Mouse (Mus musculus): ENCODE results near the gene Scaf8.
"Not testable (repeated sequence)": the region's sequence is repeated elsewhere in the genome, so short reads cannot be mapped to it uniquely, and the experiment has no call there.

Gene Scaf8

DNA sequence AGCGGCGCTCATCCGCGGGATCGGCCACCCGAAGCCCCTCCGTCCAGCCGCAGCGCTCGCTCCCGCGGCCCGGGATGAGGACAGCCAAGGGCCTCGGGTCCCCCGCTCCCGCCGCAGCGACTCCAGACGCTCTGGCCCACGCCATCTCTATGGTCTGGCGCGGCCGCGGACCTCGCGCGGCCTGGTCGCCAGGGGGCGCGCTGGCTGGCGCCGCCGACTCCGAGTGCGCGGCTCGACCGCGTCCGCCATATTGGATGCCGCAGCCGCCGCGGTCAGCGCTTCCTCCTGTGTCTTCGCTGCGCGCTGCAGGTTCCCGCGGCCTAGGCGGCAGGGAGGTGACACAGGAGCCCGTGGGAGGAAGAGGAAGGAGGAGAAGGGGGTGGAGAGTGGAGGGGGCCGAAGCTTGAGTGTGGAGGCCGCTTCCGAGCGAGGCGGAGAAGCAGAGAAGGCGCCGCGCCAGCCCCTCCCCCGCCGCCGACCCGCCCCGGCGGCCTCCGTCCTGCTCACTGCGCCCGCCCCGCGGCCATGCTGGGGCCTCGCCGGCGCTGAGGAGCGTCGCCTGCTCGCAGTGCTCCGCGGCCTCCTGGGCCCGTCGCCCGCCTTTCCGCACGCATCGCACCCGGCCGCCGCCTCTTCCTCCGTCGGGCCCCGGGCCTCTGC lies at the start of gene Scaf8:
Gene Scaf8, plus strand, starts transcription at position 253 of the 660 bp plus-strand sequence.
- DNase-seq (ENCODE audit: low spot score) = peak; percentile 93

DNA sequence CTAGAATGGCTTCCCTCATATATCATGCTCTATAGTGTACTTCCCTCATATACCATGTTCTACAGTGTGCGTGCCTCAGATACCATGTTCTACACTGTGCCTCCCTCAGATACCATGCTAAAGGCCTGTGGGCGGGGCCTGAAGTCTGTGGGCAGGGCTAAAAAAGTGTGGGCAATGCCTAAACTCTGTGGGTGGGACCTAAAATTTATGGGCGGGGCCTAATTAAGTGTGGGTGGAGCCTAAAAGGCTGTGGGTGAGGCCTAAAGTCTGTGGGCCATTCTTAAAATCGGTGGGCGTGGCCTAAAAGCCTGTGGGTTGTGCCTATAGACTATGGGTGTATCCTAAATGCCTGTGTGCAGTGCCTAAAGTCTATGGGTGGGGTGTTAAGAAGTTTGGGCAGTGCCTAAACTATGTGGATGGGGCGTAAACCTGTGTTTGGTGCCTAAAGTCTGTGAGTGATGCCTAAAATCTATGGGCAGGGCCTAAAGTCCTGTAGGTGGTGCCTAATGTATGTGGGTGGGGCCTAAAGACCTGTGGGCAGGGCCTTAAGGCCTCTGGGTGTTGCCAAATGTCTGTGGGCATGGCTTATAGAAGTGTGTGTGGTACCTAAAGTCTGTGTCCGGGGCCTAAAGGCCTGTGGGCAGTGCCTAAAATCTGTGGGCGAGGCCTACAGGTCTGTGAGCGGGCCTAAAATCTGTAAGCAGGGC lies 39.5 kb upstream of the Scaf8 start:
- peak; percentile 56 for DNase-seq (ENCODE audit: low spot score)

DNA sequence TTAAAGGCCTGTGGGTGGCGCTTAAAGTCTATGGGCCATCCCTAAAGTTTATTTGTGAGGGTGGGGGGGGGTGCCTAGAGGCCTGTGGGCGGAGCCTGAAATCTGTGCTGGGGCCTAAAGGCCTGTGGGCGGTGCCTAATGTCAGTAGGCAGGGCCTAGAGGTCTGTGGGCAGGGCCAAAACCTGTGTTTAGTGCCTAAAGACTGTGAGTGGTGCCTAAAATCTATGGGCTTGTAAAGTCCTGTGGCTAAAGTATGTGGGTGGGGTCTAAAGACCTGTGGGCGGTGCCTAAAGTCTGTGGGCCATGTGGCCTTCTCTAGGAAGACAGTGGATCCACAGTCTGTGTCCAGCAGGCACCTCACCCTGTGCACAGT lies 38.9 kb upstream of the Scaf8 start:
- peak; percentile 38 for DNase-seq (ENCODE audit: low spot score)

DNA sequence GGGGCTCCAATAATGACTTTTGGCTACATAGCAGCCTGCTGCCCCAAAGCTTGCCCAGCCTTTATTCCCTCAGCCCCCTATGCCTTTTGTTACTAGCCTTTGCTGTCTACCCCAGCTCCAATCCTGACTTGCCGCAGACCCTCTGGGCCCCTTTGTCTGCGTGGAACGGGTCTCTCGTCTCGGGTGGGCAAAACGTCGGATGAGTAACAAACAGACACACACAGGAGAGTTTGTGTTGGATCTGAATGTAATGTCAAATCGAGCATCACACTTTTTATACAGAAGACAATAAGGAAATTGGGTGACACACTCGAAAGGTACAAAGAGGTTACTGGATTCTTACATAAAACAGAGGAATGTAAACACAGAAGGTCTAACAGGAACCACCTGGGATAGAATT lies 36.8 kb upstream of the Scaf8 start:
- DNase-seq (ENCODE audit: low spot score) = not testable (repeated sequence)

DNA sequence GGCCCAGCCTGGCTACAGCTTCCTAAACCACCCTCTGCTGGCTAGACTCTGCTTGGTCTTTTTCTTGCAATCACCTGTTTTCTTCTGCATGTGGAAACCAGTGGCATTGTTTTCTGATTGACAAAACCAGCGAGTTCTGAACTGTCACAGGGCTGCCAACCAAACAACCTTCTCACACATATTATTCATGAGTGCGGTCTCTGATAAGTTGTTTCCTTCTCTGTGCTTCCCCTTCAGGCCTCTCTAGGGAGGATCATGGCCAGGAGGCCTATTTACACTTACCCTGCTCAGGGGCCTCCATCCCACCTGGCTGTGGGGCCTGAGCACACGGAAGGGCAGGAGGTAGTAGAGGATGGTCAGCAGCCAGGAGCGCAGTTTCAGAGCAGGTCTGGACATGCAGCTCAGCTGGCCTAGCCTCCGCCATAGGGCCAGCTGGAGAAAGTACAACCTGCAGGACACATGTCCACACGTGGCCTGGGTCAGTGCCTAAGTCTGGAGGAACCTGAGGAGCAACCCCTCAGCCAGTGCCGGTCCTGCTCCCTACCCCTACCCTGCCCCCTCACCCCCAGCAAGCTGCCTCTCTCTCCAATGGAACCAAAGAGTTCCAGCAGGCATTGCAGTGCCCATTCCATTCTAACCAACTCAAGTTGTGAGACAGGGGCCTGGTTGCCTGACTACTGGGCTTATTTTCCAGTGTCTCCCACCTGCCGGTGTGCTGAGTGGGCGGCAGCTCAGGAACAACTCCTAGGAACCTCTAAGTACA lies 34.0 kb upstream of the Scaf8 start:
- not testable (repeated sequence) for DNase-seq (ENCODE audit: low spot score)

DNA sequence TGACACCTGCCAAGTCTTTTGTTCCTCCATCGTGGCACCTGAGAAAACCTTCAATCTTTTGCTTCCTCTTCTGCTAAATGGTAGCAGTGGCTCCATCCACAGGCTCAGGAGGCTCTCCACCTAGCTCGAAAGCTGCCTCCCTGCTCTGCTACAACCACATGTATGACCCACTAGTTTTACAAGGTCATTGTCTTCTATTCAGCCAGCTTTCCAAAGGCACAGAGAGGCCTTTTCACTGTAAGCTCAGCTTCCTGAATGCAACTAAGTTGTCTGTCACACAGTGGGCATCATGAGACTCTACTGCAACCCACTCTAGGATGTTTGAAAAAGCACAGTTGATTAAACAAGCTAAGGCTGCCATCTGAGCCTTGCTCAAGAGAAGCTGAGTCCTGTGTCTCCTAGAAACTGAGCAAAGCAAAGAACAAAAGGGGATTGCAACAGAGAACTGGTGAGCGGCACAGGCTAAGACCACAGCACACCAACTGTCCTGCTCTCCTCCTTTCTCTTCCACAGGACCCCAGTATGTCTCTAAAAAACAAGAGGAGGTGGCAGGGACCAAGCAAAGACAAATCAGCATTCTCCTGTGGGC lies 33.2 kb upstream of the Scaf8 start:
- DNase-seq (ENCODE audit: low spot score) = peak; percentile 71

DNA sequence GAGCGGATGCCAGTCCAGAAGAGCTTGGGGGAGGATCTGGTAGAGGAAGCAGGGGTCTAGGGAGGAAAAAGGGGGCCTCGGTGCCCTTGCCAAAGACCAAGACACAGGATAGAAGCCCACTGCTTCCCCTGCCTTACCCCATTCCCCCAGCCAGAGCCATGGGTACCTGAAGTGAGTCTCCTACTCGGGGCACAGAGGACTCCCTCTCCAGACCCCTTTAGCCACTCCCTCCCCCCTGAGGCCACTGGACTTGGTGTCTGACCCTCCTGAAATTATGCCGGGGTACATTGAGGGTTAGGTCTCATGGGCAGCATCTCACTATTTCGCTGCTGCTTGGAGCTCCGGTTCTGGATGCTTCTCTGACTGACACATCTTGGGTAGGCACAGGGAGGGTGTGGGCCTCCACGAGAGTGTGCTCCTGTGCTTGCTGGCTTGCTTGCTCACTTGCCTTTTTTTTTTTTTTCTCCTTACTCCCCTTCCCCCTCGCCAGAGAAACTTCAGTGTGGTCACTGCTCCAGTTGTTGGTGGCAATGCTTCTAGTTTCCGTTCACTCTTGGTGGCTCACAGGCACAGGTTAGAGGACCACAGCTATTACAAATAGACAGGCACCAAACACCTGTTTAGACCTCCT lies 32.5 kb upstream of the Scaf8 start:
- DNase-seq (ENCODE audit: low spot score) = peak; percentile 67

DNA sequence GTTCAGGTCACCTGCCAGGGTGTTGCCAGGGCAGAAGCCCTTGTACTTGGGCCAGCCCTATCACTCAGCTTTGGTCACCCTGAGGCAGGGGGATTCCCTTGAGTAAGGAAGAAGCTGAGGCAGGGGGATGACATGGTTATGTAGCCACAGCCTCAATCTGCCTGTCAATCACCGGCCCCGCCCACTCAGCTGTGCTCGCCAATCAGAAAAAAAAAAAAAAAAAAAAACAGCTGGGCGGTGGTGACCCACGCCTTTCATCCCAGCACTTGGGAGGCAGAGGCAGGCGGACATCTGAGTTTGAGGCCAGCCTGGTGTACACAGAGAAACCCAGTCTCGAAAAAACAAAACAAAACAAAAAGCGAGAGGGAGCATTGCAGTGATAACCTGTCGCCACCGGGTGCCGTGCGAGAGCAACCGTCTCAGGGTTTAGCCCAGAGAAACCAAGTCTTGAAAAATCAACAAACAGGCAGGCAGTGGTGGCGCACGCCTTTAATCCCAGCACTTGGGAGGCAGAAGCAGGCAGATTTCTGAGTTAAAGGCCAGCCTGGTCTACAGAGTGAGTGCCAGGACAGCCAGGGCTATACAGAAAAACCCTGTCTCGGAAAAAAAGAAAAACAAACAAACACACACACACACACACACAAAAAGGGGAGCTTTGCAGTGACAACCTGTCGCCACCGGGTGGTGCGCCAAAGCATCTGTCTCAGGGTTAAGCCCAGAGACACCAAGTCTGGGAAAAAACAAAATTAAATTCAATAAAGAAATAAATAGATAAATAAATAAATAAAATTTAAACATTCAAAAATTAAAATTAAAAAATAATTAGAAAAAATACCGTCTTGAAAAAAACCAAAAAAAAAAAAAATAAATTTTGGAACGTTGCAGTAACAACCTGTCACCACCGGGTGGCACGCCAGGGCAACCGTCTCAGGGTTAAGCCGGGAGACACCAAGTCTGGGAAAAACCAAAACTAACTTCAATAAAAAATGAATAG lies 31.7 kb upstream of the Scaf8 start:
- not testable (repeated sequence) for DNase-seq (ENCODE audit: low spot score)

DNA sequence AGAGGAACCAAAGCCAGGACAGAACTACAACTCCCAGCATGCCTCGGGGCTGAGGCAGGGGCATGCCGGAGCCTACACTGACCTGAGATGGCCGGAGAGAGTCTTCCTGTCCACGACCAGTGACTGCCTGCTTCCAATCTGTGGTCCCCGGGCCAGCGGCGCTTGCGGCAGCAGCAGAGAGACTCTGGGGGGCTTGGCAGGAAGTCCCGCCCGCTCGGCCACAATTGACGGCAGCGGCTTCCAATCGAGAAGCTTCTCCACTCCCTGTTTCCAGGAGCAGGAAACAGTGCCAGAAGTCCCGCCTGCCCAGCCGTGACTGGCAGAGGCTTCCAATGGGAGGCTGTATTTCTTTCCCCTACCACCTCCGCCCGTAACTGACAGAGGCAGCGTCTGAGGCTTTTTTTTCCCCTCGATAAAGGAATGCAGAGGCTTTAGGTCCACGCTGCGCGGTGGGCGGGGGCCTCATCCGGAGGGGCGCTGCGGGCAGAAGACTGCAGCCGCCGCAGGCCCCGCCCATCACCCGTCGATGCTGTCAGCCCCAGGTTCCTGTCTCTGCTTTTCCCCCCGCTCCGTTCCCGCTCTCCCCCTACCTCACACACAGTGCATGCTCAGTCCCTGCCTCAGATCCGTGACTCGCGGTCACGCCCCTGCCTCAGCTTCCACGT lies 30.8 kb upstream of the Scaf8 start:
- peak; percentile 94 for DNase-seq (ENCODE audit: low spot score)

DNA sequence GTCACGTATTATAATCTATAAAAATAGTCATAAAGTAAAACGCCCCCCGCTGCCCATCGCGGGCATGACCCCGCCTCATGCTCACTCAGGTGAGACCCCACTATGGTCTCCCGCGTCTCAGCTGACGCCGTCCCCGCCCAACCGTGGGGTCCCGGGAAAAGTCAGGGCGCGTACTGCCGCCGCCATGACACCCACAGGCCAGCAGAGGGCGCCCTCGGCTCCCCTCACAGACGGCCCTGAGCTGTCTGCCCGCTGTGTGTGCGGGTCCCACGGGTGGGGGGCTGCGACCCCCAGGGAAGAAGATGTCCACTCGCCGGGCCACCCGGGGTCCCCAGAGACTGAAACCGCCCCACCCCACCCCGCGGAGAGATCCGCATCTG lies 30.2 kb upstream of the Scaf8 start:
- peak; percentile 90 for DNase-seq (ENCODE audit: low spot score)

DNA sequence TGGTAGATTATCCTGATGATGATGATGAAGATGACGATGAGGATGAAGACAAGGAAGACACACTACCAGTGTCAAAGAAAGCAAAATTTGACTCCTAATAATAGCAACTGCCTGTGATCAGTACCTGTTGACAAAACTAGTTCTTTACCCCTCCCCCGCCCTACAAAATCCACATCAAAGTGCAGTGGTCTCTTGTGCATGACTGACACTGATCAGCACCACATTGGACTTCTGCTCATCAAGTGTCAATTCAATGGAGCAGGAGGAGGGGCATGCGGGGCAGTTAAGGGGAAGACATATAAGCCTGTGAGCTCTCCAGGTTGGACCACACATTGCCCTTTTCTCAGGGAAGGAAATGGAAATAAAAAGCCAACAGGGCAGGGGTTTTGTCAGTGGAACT lies 29.6 kb upstream of the Scaf8 start:
- no peak for DNase-seq (ENCODE audit: low spot score)

DNA sequence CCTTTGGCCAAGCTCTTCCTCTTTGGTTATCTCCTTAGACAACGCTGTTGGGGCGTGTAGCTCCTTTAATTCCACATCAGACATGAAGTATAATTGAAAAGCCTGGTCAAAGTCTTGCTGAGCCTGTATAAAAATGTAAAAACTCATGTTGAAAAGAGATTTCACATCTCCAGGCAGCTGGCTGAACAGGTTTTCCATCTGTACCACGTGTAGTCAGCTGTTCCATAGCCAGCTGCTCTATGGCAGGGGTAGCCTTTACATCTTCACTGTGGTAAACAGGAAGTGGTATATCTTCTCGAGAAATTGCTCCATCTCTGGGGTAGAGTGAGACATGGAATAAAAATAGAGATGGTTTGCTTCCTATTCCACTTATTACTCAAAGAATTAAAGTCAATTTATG lies 22.1 kb upstream of the Scaf8 start:
- DNase-seq (ENCODE audit: low spot score) = no peak

DNA sequence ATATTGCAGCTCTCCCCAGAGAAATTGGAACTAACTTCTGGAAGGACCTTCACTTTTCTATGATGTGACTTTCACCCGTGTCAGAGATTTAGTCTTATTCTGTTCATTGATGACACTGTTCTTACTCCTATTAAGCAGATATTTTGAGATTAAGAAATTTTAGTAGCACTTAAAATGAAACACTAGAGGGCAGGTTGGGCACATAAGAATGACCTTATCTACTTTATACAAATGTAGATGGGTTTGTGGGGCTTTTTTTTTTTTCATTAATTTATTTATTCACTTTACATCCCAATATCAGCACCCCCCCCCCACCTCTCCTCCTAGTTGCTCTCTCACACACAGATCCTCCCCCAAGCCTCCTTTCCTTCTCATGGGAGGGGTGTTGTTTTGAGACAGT lies 15.5 kb upstream of the Scaf8 start:
- DNase-seq (ENCODE audit: low spot score) = not testable (repeated sequence)

DNA sequence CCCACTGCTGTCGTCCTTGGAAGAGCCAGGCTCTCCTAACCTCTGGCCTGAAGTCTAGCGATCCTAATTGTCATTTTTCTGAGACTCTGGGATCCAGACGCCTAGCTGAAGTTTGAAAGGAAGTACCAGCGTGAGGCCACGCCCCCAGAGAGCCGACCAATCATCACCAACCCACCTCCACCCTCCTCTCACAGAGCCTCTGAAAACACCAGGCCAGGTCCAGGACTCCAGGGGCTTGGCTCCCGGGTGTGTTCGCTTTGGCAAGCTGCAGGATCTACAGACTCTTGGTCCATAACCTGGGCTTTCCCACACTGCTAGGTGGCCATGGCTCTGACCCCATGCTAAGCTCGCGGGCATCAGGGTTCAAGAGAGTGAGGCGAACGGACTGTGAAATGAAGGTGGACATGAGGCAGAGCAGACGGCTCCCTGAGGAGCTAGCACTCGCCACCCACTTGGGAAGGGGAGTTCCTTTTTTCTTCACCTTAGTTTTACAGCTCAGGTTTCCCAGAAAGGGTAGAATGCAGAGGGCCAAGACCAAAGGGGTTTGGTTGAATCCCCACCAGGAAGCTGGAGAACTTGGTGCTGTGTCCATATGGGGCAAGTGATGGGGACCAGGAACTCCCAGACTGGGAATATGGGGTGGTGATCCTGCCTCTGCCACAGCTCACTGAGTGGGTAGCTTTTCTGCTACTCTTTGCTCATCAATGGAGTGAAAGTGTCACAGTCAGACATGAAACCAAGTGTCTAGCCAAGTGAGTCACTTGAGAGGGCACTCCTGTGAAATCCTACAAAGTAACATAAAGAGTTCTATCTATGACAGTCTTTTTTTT lies 12.2 kb upstream of the Scaf8 start:
- peak; percentile 82 for DNase-seq (ENCODE audit: low spot score)

DNA sequence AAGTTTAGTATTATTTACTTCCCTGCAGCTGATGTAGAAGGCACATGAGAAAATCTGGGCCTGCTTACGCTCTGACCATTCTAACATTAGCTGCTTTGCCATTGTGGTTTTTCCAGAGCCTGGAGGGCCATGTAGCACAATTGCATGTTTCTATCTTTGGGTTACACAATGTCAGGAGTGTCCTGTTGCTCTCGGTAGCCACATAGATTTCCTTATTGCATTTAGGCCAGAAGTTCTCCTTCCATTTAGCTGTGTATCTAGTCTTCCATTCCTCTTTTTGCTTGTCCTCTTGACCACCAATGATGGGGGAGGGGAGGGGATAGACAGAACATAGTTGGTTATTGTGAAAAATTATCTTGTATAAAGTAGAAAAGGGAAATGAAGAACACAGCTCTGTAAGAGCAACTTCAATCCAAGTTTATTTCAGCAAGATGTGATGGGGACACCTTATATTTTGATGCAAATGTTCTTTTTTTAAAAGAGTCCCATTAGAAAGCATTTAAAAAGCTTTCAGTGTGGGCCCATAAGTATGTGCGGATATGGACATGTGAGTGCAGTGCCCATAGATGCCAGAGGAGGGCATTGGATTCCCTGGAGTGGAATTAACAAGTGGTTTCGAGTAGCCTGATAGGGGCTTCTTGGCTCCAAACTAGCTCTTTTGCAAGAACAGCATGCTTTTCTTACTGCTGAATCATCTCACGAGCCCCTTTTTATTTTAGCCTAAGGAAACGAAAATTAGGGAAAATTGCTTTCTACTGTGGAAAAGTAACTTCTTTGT lies 10.4 kb upstream of the Scaf8 start:
- no peak for DNase-seq (ENCODE audit: low spot score)

DNA sequence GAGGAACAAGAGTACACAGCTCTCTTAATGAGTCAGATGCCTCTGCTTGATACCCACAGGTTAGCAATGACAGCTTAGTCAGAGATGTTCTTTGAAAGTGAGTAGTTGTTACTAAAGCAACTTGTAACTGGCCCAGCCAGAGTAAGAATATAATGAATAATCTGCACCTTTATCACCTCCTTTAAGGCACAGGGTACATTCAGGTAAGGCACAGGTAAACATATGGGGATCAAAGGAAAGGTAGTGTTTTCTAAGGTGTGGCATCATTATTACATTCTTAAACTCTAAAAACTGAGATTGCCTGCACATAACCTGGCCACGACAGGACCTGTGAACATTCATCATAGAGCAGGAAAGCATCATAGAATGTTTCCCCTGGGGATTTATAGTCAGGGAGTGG lies 9.8 kb upstream of the Scaf8 start:
- DNase-seq (ENCODE audit: low spot score) = no peak

DNA sequence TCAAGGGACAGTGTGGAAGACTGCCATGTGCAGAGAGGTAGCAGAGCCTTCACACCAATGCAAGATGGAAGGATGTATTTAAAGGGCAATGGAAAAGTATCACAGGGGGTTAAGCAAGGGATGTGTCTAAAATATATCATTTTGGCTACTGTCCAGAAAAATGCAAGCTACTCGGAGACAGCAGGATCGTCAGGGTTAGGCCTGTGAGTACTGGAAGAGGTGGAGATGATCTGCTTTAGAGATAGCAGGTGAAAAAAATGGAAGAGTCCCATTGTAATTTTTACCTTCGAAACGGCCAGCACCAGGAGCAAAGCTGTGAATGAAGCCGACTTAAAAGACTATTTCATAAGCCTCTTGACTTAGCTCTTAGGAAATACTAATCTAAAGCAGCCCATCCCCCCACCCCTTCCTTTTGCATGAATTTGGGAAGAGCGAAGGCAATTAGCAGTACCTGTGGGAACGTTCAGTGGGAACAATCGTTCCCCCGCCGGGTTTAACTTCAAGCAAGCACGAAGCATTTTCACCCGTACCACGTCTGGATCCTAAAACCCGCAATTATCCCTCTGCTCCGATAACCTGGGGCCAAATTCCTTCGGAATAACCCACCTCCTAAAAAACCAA lies 925 bp upstream of the Scaf8 start:
- DNase-seq (ENCODE audit: low spot score) = no peak

DNA sequence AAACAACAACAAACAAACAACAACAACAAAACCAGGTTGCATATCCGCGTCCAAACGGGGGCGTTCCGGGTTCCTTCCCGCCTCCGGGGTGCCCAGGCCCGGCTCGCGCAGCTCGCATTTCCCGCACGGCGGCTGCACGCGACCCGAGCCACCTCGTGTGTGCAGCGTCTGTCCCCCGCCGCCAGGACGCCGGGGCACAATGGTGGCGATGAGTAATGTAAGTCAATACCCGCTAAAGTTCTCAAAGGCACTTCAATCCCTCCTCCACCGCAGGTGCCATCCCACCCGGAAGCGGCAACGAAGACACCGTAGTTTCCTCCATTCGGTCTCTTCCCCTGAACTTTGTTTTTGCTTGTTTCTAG lies 433 bp upstream of the Scaf8 start:
- peak; percentile 73 for DNase-seq (ENCODE audit: low spot score)

Data from testis, postnatal 10 days (tissue).